Mouse (Mus musculus) gastrocnemius, adult 2 months (tissue): ENCODE measurements around the gene Tnfsf11. TPM values are rescaled to one million over a fixed set of nuclear protein-coding genes. Genes with fewer than 3 reads are reported as not detected.
A peak's percentile ranks its signal among the peaks of the same experiment; 100 is the strongest.

Source experiments
- DNase-seq: peaks from one replicate; pipeline ENCODE4 v3.0.0; 2022
- H3K27ac ChIP-seq: fragments of 200-600 bp; 2 replicates; pipeline ENCODE4 v1.8.1; 2022; ENCODE audit warnings: mild to moderate bottlenecking
- H3K4me3 ChIP-seq: fragments of 200-600 bp; 2 replicates; pipeline ENCODE4 v1.8.1; 2022; ENCODE audit warnings: mild to moderate bottlenecking, moderate library complexity
- CTCF ChIP-seq: fragments of 200-600 bp; IDR thresholded peaks from 2 replicates; pipeline ENCODE4 v1.8.1; 2022; ENCODE audit warnings: antibody characterized with exemption, mild to moderate bottlenecking, moderate library complexity
- intact Hi-C: fragments of 180-260 bp; cut with DNase I; formaldehyde crosslinking; loops from one replicate; pipeline ENCODE4 v1.15.1; 2025
- total RNA-seq, 2 experiments: library from RNA; stranded (reverse); gene quantifications; 2 replicates each; pipeline ENCODE4 v1.2.3; 2021

Tnfsf11 gene
- total RNA-seq, 2 experiments from 2014 or later = not detected

- no peak overlapping the region for H3K27ac ChIP-seq
- intact Hi-C loops = no loop called here
- DNase-seq = no peak
- no peak for TF ChIP-seq CTCF
- no peak overlapping the region for H3K4me3 ChIP-seq
These were observed 15.1 kb upstream of the Tnfsf11 start for GRCm38 (mm10) chr14:78322916-78323315.

- no peak for DNase-seq
- intact Hi-C loops = no loop called here
- TF ChIP-seq CTCF = no peak
- H3K4me3 ChIP-seq = no peak overlapping the region
- H3K27ac ChIP-seq = no peak overlapping the region
These were observed 12.4 kb upstream of the Tnfsf11 start for GRCm38 (mm10) chr14:78320248-78320647.

- intact Hi-C loops = no loop called here
These were observed 11.7 kb upstream of the Tnfsf11 start for GRCm38 (mm10) chr14:78319580-78319979.

GRCm38 (mm10) chr14:78319000-78319399 is 11.2 kb upstream of the Tnfsf11 start:
- intact Hi-C loops = no loop called here
- Histone ChIP-seq H3K27ac (no peak overlapping the region), H3K4me3 (no peak overlapping the region)
- no peak for DNase-seq
- TF ChIP-seq CTCF = no peak

More at GRCm38 (mm10) chr14:78319580-78319979, 11.7 kb upstream of the Tnfsf11 start:
- Histone ChIP-seq H3K27ac (no peak overlapping the region), H3K4me3 (no peak overlapping the region)
- DNase-seq = no peak
- no peak for TF ChIP-seq CTCF

- Histone ChIP-seq H3K27ac (no peak overlapping the region), H3K4me3 (no peak overlapping the region)
- DNase-seq = no peak
- intact Hi-C loops = no loop called here
- no peak for TF ChIP-seq CTCF
These were observed 9.8 kb upstream of the Tnfsf11 start for GRCm38 (mm10) chr14:78317623-78318022.

- Histone ChIP-seq H3K27ac (no peak overlapping the region), H3K4me3 (no peak overlapping the region)
- no peak for DNase-seq
- intact Hi-C loops = no loop called here
- no peak for TF ChIP-seq CTCF
These were observed 6.9 kb downstream of the Tnfsf11 start for GRCm38 (mm10) chr14:78300914-78301313.

- intact Hi-C loops = no loop called here
- Histone ChIP-seq H3K4me3 (no peak overlapping the region), H3K27ac (no peak overlapping the region)
- no peak for DNase-seq
- TF ChIP-seq CTCF = peak; percentile 11; the same call in 1 of the 2 replicates
These were observed 15.2 kb downstream of the Tnfsf11 start for GRCm38 (mm10) chr14:78292687-78293086.

GRCm38 (mm10) chr14:78289912-78290523 is 17.8 kb downstream of the Tnfsf11 start:
- DNase-seq = no peak
- no peak overlapping the region for H3K27ac ChIP-seq
- no peak overlapping the region for H3K4me3 ChIP-seq
- intact Hi-C loops = loop anchor here (5.0 kb wide), 1 partner anchor 1148 kb away; no protein-coding TSS in a partner anchor
- no peak for TF ChIP-seq CTCF

GRCm38 (mm10) chr14:78288903-78289302 is 18.9 kb downstream of the Tnfsf11 start:
- intact Hi-C loops = loop anchor here (5.0 kb wide), 1 partner anchor 1147 kb away; no protein-coding TSS in a partner anchor
- Histone ChIP-seq H3K4me3 (no peak overlapping the region), H3K27ac (no peak overlapping the region)
- DNase-seq = no peak
- TF ChIP-seq CTCF = no peak

- Histone ChIP-seq H3K4me3 (no peak overlapping the region), H3K27ac (no peak overlapping the region)
- peak; percentile 86 for TF ChIP-seq CTCF
- DNase-seq = no peak
- intact Hi-C loops = loop anchor here (5.0 kb wide), 1 partner anchor 1146 kb away; no protein-coding TSS in a partner anchor
These were observed 19.7 kb downstream of the Tnfsf11 start for GRCm38 (mm10) chr14:78287906-78288800.

GRCm38 (mm10) chr14:78286011-78286548 is 21.8 kb downstream of the Tnfsf11 start:
- intact Hi-C loops = loop anchor here (5.0 kb wide), 1 partner anchor 1144 kb away; no protein-coding TSS in a partner anchor
- H3K4me3 ChIP-seq = no peak overlapping the region
- TF ChIP-seq CTCF = no peak
- no peak for DNase-seq
- no peak overlapping the region for H3K27ac ChIP-seq

- Histone ChIP-seq H3K4me3 (no peak overlapping the region), H3K27ac (no peak overlapping the region)
- intact Hi-C loops = no loop called here
- no peak for TF ChIP-seq CTCF
- no peak for DNase-seq
These were observed 25.4 kb downstream of the Tnfsf11 start for GRCm38 (mm10) chr14:78282490-78282889.

GRCm38 (mm10) chr14:78276395-78276930 is 31.4 kb downstream of the Tnfsf11 start:
- Histone ChIP-seq H3K27ac (no peak overlapping the region), H3K4me3 (no peak overlapping the region)
- intact Hi-C loops = no loop called here
- no peak for DNase-seq
- no peak for TF ChIP-seq CTCF
